Mouse (Mus musculus): ENCODE data around the gene Tmem184c. TPM values are rescaled to one million over a fixed set of nuclear protein-coding genes. Genes with fewer than 3 reads are reported as not detected.

The Tmem184c gene
- total RNA-seq (2017), result 24.0 and 24.3 TPM in 2 replicates

DNA sequence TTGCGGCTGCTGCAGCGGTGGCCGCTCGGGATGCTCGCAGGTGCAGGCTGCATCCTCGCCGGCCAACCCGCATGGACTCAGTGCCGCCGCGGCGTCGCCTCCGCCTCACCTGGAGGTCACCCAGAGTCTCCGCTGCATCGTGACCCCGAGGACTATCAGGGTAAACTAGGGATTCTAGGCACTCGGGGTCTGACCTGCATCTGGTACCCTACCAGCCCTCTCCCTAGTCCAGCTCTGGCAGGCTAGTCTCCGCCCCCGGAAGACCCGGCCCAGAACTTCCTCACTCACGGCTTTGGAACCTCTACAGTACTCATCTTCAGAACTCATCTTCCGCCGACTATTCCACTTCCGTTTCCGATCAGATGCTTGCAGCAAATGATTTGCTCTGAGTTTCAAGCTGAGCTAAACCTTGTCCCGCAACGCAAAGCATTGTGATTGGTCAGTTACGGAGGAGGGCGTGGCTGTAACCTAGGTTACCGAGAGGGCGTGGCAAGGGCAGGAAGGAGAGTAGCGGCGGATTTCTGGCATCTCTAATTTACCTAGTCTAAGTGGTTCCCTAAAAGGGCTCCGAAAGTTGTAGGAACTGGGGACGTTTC, at the start of gene Tmem184c:
Gene Tmem184c (minus strand): TSS at position 325 of the 596 bp plus-strand sequence.
- peak; percentile 98 for ATAC-seq (ENCODE audit: extremely low read depth, insufficient number of reproducible peaks, low FRiP score, poor library complexity, severe bottlenecking)

DNA sequence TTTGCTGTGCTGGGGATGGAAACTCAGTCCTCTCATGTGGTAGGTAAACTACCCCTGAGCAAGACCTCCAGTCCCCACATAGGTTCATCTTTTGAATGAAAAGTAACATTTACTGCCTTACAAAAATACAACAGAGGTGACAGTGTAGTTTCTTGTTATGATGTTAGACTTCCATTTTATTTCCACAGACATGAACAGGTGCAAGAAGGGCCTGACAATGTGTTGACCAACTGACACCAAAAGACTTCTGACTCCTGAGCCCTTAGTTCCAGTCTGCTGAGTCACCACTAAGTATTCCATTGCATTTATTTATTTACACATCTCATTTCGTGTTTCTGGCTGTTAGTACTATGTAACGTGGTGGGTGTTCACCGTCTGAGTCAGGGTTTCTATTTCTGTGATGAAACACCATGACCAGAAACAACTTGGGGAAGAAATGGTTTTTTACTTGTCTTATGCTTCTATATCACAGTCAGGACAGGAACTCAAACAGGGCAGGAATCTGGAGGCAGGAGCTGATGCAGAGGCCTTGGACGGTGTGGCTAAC, 49.1 kb upstream of the Tmem184c start:
- no peak for ATAC-seq (ENCODE audit: extremely low read depth, insufficient number of reproducible peaks, low FRiP score, poor library complexity, severe bottlenecking)

DNA sequence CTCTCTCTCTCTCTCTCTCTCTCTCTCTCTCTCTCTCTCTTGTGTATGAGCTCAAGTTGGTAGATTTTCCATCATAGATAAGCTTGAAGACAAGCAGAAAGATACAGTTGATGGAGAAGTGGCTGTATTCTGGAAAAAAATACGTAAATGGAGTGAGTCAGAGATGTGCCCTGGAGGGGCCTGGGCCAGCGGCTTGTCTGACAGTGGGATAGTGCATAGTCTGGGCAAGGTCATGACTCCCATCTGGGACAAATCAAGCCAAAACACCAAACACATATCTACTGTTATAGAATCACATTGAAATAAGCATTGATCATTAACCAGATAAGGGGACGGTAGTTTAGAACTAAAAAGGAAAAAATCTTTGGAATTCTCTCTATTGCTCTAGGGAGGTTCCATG, 47.9 kb upstream of the Tmem184c start:
- ATAC-seq (ENCODE audit: extremely low read depth, insufficient number of reproducible peaks, low FRiP score, poor library complexity, severe bottlenecking), result no peak

DNA sequence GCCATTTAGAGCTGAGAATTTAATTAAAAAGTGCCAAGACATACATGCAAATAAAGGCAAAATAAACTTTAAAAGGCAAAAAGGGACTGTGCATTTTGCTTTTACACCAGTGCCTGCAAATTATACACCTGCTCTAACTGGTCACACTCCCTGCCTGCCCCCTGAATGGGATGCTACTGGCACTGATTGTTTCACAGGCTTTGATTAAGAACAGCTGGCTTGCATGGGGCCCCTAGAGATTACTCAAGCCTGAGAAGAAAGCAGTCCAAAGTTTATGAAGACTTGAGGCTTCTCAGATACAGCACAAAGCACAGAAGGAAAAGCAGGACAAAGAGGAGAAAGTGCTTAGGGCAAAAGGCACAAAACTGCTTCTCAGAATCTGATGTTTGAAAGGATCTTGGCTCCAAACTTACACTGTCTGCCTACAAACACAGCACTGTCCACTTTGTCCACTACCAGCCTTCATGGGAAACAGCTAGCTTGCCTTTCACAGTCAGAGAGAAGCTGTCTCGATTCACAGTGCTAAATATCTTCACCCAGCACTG, 40.2 kb upstream of the Tmem184c start:
- no peak for ATAC-seq (ENCODE audit: extremely low read depth, insufficient number of reproducible peaks, low FRiP score, poor library complexity, severe bottlenecking)

DNA sequence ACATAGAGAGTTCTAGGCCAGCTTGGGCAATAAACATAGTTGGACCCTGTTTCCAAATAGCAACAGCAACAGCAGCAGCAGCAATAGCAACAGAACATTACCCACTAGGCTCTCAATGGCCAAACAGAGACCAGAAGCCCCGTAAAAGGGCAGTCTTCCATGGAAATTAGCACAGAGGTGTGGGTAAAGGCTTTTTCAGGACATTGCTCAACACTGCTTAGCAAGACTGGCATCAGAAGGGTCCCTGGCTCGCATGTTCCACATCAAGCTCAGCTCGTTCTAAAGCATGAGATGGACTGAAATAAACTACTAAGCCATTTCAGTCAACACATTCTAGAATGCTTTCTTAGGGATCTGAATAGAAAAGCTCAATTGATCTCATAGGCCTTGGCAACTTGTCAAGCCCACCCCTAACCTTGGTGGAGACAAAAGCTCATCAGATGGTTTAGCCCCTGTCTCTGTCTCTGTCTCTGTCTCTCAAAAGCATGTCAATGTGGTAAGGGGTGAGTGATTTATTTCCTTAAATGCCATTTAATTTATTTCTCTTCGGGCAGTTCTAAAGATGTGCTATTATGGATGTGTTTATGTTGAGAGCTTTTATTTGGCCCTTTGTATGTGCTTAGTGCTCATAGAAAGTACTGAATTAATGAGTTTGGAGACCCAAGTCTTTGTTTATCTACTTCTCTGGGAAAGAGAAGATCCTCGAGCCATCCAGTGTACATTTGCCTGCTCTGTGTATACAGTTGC, 29.8 kb upstream of the Tmem184c start:
- ATAC-seq (ENCODE audit: extremely low read depth, insufficient number of reproducible peaks, low FRiP score, poor library complexity, severe bottlenecking), result no peak

DNA sequence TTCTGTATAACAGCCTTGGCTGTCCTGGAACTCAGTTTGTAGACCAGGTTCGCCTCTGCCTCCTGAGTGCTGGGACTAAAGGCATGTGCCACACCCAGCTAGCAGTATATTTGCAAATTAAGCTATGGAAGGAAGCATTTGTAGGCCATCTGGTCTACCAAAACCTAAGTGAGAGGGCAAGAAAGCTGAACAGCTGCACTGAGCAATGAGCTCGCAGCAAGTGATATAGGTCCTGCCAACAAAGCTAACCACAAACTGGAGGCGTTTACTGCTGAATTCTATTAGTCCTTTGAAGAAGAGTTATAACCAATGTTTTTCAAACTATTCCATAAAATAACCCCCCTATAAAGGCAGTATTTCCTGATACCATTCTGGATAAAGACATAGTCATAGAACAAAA, 27.1 kb upstream of the Tmem184c start:
- no peak for ATAC-seq (ENCODE audit: extremely low read depth, insufficient number of reproducible peaks, low FRiP score, poor library complexity, severe bottlenecking)

DNA sequence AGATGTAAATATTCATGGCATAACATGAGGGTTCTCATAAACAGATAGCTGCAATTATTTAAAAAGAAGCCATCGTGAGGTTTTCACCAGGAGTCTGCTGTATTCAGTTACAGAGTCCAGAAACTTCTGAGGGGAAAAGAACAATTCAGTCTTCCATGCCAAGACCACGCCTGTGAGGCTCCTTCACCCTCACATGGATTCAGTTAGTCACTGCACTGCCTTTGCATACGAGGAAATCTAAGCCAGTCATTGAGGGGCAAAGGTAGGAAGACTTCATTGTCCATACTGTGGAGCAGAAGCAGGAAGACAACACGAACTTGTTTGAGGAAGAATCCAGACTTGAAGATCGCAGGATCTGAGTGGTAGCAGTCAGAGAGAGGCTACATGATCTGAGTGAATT, 23.5 kb upstream of the Tmem184c start:
- ATAC-seq (ENCODE audit: extremely low read depth, insufficient number of reproducible peaks, low FRiP score, poor library complexity, severe bottlenecking), result no peak

DNA sequence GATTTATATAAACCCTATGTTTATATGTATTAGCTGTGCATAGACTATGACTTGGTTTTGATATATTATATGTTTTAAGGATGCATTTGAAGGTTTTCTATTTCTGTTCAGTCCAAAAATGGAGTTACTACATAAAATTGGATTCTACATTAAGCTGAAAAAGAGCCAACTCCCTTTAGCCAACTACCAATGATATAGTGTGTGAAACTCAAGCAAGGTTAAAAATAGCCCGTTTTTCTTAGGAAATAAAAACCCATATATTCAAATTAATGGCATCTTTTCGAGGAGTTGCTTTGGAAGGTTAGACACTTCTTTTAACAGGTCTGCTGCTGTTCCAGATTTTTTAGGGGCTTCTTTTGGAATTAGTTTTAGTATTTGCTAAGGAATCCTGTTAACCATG, 22.7 kb upstream of the Tmem184c start:
- ATAC-seq (ENCODE audit: extremely low read depth, insufficient number of reproducible peaks, low FRiP score, poor library complexity, severe bottlenecking), result no peak

DNA sequence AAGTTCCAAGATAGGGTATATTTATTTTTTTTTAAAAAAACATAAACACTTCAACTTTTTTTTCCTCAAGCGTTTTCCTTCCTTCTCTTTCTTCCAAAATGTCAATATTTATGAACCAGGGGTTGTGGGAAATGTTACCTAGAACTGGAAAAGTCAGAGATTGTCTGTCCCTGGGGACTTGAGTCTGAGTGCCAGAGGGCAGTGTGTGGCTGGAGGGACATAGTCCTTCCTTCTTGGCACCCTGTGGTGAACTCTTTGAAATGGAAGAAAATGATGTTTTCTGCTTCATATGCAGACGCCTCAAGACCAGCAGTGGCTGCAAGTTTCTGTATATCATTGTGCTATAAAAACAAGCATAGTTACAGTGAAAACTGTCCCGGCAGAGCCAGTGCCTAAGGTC, 20.2 kb upstream of the Tmem184c start:
- ATAC-seq (ENCODE audit: extremely low read depth, insufficient number of reproducible peaks, low FRiP score, poor library complexity, severe bottlenecking), result no peak

DNA sequence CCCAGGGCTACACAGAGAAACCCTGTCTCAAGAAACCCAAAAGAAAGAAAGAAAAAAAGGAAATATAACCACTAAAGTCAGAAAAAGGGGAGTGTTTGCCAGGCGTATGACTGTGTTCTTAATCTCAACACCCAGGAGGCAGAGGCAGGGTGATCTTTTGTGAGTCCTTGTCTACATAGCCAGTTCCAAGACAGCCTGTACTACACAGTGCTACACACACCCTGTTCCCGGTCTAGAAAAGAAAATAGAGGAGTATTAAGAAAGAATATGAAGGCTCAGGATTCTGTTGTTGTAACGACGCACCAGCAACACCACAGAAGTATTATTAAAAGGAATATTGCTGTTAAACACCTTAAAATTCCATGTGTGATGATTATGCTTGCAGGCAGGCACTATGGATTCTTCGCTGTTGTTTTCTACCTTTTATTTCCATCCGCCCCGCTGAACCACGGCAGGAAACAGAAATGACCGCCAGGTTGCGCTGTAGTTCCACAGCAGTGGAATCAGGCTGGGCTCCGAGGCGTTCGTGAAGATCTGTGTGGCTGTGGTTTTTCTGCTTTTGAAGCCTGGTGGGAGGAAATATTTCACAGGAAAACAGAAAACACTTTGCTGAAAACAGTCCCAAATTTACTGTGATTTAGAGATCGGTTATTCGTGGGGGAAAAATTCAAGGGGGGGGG, 19.5 kb upstream of the Tmem184c start:
- peak; percentile 90 for ATAC-seq (ENCODE audit: extremely low read depth, insufficient number of reproducible peaks, low FRiP score, poor library complexity, severe bottlenecking)

DNA sequence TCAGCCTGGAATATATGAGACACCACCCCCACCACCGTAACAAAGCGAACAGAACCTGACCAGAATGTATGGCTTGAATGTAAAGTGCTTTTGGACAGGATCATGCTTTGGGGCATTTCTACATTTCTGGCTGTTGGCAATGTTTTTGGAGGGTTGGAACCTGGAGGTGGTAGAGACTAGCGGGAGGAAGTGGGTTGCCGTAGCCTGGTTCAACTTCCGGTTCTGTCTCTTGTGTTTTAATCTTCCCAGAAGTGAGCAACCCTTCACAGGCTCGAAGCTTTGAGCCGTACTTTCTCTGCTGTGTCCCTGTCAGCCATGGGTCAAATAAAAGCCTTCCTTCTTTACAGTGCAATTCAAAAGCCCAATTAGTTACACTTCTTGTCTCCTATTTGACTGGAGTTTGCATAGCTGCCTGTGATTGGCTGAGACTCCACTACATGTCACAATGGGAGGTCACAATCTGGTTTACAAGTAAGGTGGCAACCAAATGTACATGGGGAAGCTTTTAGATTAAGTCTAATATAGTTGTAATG, 13.2 kb upstream of the Tmem184c start:
- no peak for ATAC-seq (ENCODE audit: extremely low read depth, insufficient number of reproducible peaks, low FRiP score, poor library complexity, severe bottlenecking)

DNA sequence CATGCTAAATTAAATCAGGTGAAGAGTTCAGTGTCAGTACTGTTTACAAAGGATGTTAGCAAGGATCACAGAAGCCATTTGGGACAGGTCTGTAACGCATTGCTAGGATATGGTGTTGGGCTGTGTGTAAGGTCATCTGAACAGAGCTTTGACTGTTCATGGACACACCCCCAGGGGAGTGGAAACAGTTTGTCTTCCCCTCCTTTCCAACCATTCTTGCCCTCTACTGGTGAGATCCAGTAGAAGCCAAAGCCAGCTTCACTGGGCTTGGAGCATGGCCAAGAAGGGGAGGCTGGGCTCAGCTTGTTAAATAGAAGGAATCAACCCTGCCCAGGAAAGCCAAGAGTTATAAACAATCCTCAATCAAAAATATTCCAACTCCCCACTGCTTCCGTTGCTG, 7.4 kb upstream of the Tmem184c start:
- no peak for ATAC-seq (ENCODE audit: extremely low read depth, insufficient number of reproducible peaks, low FRiP score, poor library complexity, severe bottlenecking)

DNA sequence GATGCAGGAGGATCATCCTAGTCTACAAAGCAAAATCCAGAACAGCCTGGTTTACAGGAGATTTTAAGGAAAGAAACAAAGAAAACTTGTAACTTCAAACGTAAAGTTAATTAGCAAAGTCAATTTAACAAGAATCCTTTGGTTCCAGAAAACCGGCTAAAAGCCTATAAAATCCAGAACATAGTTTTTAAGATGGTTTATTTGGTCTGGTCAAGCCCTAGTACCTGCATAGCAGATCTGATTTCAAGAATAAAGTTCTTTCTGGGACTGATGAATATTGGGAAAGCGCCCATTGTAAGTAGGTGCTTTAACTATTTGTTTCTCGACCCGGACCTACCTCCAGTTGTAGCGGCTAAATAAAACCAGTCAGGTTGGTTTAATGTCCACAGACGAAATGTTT, 877 bp downstream of the Tmem184c start:
- ATAC-seq (ENCODE audit: extremely low read depth, insufficient number of reproducible peaks, low FRiP score, poor library complexity, severe bottlenecking), result no peak

DNA sequence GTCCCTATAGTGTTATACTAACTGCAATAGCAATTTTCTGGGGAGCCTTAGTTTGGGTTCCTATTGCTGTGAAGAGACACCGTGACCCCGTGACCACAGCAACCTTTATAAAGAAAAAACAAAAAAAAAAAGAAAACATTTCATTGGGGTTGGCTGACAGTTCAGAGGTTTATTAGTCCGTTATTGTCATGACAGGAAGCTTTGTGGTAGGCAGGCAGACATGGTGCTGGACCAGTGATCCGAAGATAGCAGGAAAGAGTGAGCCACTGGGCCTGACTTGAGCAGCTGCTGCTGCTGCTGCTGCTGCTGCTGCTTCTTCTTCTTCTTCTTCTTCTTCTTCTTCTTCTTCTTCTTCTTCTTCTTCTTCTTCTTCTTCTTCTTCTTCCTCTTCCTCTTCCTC, 26.3 kb downstream of the Tmem184c start:
- no peak for ATAC-seq (ENCODE audit: extremely low read depth, insufficient number of reproducible peaks, low FRiP score, poor library complexity, severe bottlenecking)

DNA sequence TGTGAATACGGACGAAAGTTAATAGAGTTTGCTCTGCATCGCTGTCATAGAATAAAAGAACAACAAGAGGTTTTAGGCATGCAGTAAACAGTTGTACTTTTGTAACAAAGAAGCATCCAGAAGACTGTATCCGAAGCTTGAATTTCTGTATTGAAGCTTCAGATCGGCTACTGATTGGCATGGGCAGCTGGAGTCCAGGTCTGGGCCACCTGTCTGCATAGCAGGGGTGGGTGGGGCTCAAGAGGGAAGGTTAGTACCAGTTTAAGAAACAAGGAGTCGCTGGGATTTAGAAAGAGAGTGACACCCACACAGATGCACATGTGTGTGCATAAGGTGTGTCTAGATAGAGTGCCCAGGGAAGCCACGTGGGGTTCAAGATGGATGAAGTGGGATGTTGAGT, 32.8 kb downstream of the Tmem184c start:
- no peak for ATAC-seq (ENCODE audit: extremely low read depth, insufficient number of reproducible peaks, low FRiP score, poor library complexity, severe bottlenecking)

DNA sequence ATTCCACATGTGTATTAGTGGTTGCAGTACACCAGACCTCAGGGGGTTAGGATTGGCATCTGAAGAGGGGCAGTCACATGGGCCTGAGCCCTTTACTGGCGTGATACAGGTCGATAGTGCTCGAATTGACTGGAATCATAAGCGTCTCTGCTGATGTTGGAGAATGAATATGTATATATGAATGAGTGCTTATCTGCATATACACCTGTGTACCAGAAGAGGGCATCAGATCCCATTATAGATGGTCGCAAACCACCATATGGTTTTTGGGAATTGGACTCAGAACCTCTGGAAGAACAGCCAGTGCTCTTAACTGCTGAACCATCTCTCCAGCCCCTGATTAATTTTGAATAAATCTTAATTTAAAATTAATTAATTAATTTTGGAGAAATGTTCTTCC, 36.3 kb downstream of the Tmem184c start:
- no peak for ATAC-seq (ENCODE audit: extremely low read depth, insufficient number of reproducible peaks, low FRiP score, poor library complexity, severe bottlenecking)

DNA sequence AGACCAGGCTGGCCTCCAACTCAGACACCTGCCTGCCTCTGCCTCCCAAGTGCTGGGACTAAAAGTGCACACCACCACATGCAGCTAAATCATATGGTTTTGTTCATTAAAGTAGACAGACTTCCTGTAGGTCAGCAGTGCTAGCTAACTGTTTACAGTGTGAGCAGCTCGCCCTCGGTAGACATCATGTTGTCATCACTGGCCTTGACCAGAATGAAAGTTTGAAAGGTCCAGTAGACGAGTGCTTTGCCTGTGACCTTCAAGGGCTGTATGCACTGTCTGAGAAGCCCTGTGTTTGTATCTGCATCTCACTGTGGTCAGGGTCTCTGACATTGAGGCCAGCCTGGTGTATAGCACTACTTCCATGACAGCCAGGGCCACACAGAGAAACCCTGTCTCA, 49.1 kb downstream of the Tmem184c start:
- no peak for ATAC-seq (ENCODE audit: extremely low read depth, insufficient number of reproducible peaks, low FRiP score, poor library complexity, severe bottlenecking)

DNA sequence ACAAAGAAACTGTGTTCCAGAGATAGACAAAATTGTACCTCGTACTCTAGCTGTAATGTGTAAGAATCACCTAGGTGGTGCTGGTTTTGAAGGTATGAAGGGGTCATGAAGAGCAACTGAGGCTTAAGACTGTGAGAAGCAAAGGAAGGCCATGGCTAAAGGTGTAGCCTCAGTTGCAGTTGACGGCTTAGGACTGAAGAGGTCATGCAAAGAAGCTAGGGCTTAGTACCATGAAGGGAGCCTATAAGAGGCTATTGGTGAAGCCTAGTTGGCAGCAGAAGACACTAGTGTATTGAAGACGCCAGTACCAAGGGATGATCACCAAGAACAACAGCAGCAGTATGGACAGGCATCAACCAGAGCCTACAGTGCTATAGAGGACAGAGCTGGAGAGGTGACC, 58.0 kb downstream of the Tmem184c start:
- no peak for ATAC-seq (ENCODE audit: extremely low read depth, insufficient number of reproducible peaks, low FRiP score, poor library complexity, severe bottlenecking)

DNA sequence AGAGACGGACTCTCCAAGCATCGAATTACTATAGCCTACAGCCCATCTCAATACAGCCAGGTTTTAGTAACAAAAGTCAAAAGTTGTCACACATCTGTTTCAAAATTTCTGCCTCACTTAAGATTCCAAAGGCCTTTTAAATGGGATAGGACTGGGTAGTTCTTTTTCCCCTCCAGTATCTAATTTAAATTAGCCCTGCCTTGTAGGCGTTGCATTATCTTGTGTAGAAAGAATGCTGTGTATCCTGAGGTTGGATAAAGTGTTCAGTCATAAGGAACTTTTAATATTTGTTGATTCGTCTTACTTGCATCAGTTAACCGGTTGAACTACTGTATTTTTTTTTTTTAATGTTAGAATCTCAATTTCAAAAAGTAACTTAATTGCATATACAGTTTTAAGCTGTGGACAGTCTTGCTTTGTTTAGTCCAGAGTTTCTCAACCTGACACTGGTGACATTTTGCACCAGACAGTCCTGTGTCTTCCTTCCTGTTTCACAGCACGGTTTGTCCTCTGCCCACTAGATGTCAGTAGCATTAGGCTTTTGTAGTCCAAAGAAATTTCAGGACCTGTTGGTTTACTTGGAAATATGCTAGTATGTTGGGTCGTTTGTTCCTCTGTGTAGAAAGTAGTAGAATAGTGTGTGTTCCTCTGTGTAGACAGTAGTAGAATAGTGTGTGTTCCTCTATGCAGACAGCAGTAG, 60.5 kb downstream of the Tmem184c start:
- peak; percentile 75 for ATAC-seq (ENCODE audit: extremely low read depth, insufficient number of reproducible peaks, low FRiP score, poor library complexity, severe bottlenecking)
